Mouse (Mus musculus) lung, adult 2 months (tissue): ENCODE data around the gene Akap12.

Experiments
- CTCF ChIP-seq: fragments of 200-500 bp; IDR thresholded peaks from 2 replicates; pipeline ENCODE4 v1.5.1; 2011; ENCODE audit warnings: mild to moderate bottlenecking, low read length, control low read depth; ENCODE audit not compliant: insufficient read depth
- POLR2A ChIP-seq: fragments of 200-500 bp; IDR thresholded peaks from 2 replicates; pipeline ENCODE4 v1.6.1; 2011; ENCODE audit warnings: low read depth, mild to moderate bottlenecking, control low read depth, low read length, borderline replicate concordance; ENCODE audit errors: extremely low read depth

DNA sequence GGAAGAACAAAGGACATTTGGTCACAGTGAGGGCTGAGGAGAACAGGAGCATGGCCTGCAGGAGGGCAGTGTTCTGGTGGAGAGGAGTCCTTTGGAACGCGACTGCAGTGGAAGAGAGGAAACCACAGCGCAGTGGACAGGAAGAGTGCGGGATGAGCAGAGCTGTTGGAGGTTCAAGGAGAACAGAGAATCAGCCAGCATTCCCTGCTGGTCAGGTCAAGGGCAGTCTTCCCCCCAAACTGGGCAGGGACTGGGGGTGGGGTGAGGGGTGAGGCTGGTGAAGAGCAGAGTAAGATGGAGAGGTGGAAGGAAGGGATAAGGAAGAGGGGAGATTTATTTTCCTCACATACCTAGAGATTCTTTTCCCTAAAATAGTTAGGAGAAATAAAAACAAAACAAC lies 107.4 kb downstream of the Akap12 start:
- TF ChIP-seq CTCF (no peak), POLR2A (no peak)
